Mouse (Mus musculus) limb, embryonic 14.5 days (tissue): ENCODE data around the gene Pard3b. TPM values are rescaled to one million over a fixed set of nuclear protein-coding genes. Genes with fewer than 3 reads are reported as not detected.

ENCODE experiments used
- ATAC-seq: fragments of 200-750 bp; cut with Nextera tagmentation; 2 replicates; pipeline ENCODE4 v1.8.0; 2017; ENCODE audit warnings: low read depth, moderate number of reproducible peaks, moderate TSS enrichment; ENCODE audit not compliant: low FRiP score
- DNase-seq: peaks from one replicate; pipeline ENCODE4 v3.0.0-alpha.2; 2015; ENCODE audit warnings: low spot score
- H3K27ac ChIP-seq: fragments of 300-500 bp; sonication (generic); replicated peaks from 2 replicates; pipeline ENCODE4 v1.5.1; 2014; ENCODE audit warnings: low read depth, mild to moderate bottlenecking, low read length, moderate library complexity, mixed read lengths
- H3K27me3 ChIP-seq: fragments of 300-500 bp; sonication (generic); 2 replicates; pipeline ENCODE4 v1.6.1; 2014; ENCODE audit warnings: low read length, mixed read lengths; ENCODE audit not compliant: control insufficient read depth, insufficient read depth
- H3K36me3 ChIP-seq: fragments of 300-500 bp; sonication (generic); 2 replicates; pipeline ENCODE4 v1.6.1; 2014; ENCODE audit warnings: mild to moderate bottlenecking, low read length, moderate library complexity, mixed read lengths; ENCODE audit not compliant: control insufficient read depth, insufficient read depth
- H3K4me1 ChIP-seq: fragments of 300-500 bp; sonication (generic); 2 replicates; pipeline ENCODE4 v1.6.1; 2014; ENCODE audit warnings: antibody characterized with exemption, low read length, mixed read lengths; ENCODE audit not compliant: control insufficient read depth, insufficient read depth
- H3K4me2 ChIP-seq: fragments of 300-500 bp; sonication (generic); replicated peaks from 2 replicates; pipeline ENCODE4 v1.6.1; 2014; ENCODE audit warnings: low read depth, mild to moderate bottlenecking, low read length, moderate library complexity; ENCODE audit not compliant: severe bottlenecking
- H3K4me3 ChIP-seq: fragments of 300-500 bp; sonication (generic); replicated peaks from 2 replicates; pipeline ENCODE4 v1.5.1; 2014; ENCODE audit warnings: low read length
- H3K9ac ChIP-seq: fragments of 300-500 bp; sonication (generic); 2 replicates; pipeline ENCODE4 v1.6.1; 2014; ENCODE audit warnings: mild to moderate bottlenecking, low read depth, low read length, moderate library complexity; ENCODE audit not compliant: severe bottlenecking
- H3K9me3 ChIP-seq: fragments of 300-500 bp; sonication (generic); 2 replicates; pipeline ENCODE4 v1.6.1; 2016; ENCODE audit warnings: low read length; ENCODE audit not compliant: control insufficient read depth
- POLR2A ChIP-seq: fragments of 200-500 bp; IDR thresholded peaks from 2 replicates; pipeline ENCODE4 v1.8.0; 2012; ENCODE audit warnings: inconsistent platforms, mild to moderate bottlenecking, moderate library complexity, borderline replicate concordance; ENCODE audit not compliant: insufficient read depth, insufficient read length; ENCODE audit errors: extremely low read depth
- WGBS: fragments of 180-500 bp; shearing (Covaris S2); extraction: QIAGEN DNeasy Blood & Tissue Kit; methylation state at CpG from one replicate; pipeline ENCODE4 v1.1.7; 2014; 5-methylcytosine and 5-hydroxymethylcytosine counted together
- polyA plus RNA-seq, 2 experiments: library from polyadenylated mRNA; depleted of rRNA in 1 of 2; stranded (reverse) in 1 of 2; unstranded in 1 of 2; fragments of >200 nt; fragmentation: Nextera tagmentation in 1 of 2; extraction: Ambion mirVana in 1 of 2; gene quantifications; 2 replicates each; pipeline versions ENCODE4 v1.2.1 to v1.2.3; 2012 to 2014

Pard3b gene
- polyA plus RNA-seq, 2 experiments = 5.3 to 21.0 TPM

DNA sequence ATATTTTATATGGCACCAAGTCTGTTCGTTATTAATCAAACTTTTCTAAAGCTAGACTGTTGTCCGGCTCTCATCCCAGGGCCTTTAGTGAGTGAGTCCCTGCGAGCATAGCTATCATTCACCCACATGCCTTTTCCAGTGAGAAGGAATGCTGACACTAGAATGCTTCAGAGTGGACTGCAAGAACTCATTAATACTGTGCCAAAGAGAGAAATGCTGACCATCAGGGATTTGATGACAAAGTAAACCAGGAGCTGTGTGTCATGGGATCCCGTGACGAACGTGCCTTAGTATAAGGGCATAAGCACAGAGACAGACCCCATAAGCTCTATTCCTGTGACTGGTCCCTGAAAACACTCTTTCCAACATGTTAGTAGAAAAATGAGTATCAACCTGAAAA lies 670.8 kb downstream of the Pard3b start:
- DNase-seq = no peak
- ATAC-seq = no peak
- no peak overlapping the region for H3K9ac ChIP-seq
- no peaks in the 10 kb centered on the region for H3K4me1 ChIP-seq
- no peak overlapping the region for H3K4me3 ChIP-seq
- no peak overlapping the region for H3K27ac ChIP-seq
- 77% methylated on average over 6 of the region's 6 CpGs for WGBS
- H3K27me3 ChIP-seq = no peaks in the 10 kb centered on the region
- H3K9me3 ChIP-seq = no peaks in the 10 kb centered on the region
- H3K4me2 ChIP-seq = no peak overlapping the region
- H3K36me3 ChIP-seq = no peaks in the 10 kb centered on the region
- TF ChIP-seq POLR2A = no peak

DNA sequence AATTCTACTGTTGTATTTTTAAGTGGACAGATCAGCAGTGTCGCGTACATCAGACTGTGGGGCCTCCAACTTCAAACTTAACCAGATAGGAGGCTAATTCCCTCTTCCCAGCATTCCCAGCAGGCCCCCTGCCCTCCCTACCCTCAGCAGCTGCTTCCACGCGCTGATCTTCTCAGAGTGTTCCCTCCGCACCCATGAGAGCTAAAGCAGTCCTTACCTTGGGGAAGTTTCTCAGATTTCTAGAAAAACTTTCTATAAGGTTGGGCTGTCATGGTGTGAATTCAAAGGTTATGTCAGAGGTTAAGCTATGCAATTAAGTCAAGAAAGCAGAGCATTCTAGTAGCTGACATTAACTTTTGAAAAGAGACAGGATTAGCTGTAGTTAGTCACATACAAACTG lies 686.6 kb downstream of the Pard3b start:
- DNase-seq (no peak), ATAC-seq (no peak)
- no peak for TF ChIP-seq POLR2A
- 52% methylated on average over 5 of the region's 5 CpGs for WGBS
- Histone ChIP-seq H3K36me3 (no peaks in the 10 kb centered on the region), H3K4me1 (no peaks in the 10 kb centered on the region), H3K27me3 (no peaks in the 10 kb centered on the region), H3K4me3 (no peak overlapping the region), H3K9ac (no peak overlapping the region), H3K4me2 (no peak overlapping the region), H3K9me3 (no peaks in the 10 kb centered on the region), H3K27ac (no peak overlapping the region)

DNA sequence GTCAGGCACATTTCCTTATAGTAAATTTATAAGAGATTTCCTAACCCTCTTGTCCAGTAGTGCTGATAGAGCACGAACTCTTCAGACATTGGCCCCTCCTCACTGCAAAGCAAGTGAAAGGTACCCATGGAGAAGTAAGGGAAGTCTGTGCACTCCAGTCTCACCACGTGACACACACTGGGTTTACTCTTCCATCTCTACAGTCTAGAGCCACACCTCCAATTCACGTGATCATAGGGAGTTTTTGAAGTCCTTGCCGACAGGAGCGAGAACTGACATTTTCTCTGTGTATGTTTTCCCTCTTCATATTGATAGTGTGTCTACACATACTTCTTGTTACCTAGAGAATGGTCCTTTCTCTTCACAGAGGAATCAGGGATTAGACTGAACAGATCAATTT lies 689.1 kb downstream of the Pard3b start:
- H3K36me3 ChIP-seq = no peaks in the 10 kb centered on the region
- no peaks in the 10 kb centered on the region for H3K9me3 ChIP-seq
- no peak for DNase-seq
- no peak overlapping the region for H3K27ac ChIP-seq
- no peak for TF ChIP-seq POLR2A
- no peak for ATAC-seq
- H3K4me2 ChIP-seq = no peak overlapping the region
- H3K4me1 ChIP-seq = no peaks in the 10 kb centered on the region
- no peak overlapping the region for H3K4me3 ChIP-seq
- no peaks in the 10 kb centered on the region for H3K27me3 ChIP-seq
- H3K9ac ChIP-seq = no peak overlapping the region
- 87% methylated on average over 5 of the region's 5 CpGs for WGBS

- H3K4me3 ChIP-seq = no peak overlapping the region
- ATAC-seq (no peak), DNase-seq (no peak)
- WGBS = 42% methylated on average over 3 of the region's 3 CpGs
- no peak overlapping the region for H3K27ac ChIP-seq
- H3K36me3 ChIP-seq = no peaks in the 10 kb centered on the region
- TF ChIP-seq POLR2A = no peak
- H3K4me2 ChIP-seq = no peak overlapping the region
- no peaks in the 10 kb centered on the region for H3K9me3 ChIP-seq
- H3K4me1 ChIP-seq = no peaks in the 10 kb centered on the region
- H3K9ac ChIP-seq = no peak overlapping the region
- no peaks in the 10 kb centered on the region for H3K27me3 ChIP-seq
Observed at GRCm38 (mm10) chr1:62328808-62329207, 690.2 kb downstream of the Pard3b start.

DNA sequence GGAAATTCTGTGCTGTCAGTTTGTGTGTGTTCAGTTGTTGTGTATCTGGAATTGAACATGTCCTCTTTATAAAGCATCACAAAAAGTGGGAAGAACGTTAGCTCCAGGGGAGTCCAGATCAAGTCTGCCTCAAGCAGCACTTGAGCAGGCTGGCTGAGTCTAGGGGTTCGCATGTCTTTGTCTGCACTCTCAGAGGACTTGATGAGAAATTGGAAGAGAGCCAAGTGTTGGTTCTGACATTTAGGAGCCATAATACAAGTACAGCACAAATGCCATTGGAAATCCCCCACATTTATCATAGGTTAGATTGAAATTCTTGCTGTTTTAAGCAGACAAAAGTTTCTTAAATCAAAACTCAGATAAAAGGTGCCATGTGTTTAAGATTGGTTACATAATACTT lies 694.4 kb downstream of the Pard3b start:
- TF ChIP-seq POLR2A = no peak
- H3K9ac ChIP-seq = no peak overlapping the region
- ATAC-seq (no peak), DNase-seq (no peak)
- H3K9me3 ChIP-seq = no peaks in the 10 kb centered on the region
- H3K27me3 ChIP-seq = no peaks in the 10 kb centered on the region
- no peak overlapping the region for H3K27ac ChIP-seq
- WGBS = 38% methylated on average over 2 of the region's 2 CpGs
- no peak overlapping the region for H3K4me2 ChIP-seq
- no peak overlapping the region for H3K4me3 ChIP-seq
- H3K36me3 ChIP-seq = no peaks in the 10 kb centered on the region
- H3K4me1 ChIP-seq = no peaks in the 10 kb centered on the region

GRCm38 (mm10) chr1:62334196-62334595 lies 695.6 kb downstream of the Pard3b start:
- WGBS = 95% methylated on average over 5 of the region's 5 CpGs
- no peaks in the 10 kb centered on the region for H3K9me3 ChIP-seq
- H3K9ac ChIP-seq = no peak overlapping the region
- H3K36me3 ChIP-seq = no peaks in the 10 kb centered on the region
- H3K4me3 ChIP-seq = no peak overlapping the region
- no peaks in the 10 kb centered on the region for H3K4me1 ChIP-seq
- TF ChIP-seq POLR2A = no peak
- no peak overlapping the region for H3K4me2 ChIP-seq
- ATAC-seq = no peak
- no peak for DNase-seq
- H3K27ac ChIP-seq = no peak overlapping the region
- no peaks in the 10 kb centered on the region for H3K27me3 ChIP-seq
